Mouse (Mus musculus) liver, postnatal 0 days (tissue): Measurements from ENCODE around the gene Tnfrsf19. TPM values are rescaled to one million over a fixed set of nuclear protein-coding genes. Genes with fewer than 3 reads are reported as not detected.

ENCODE experiments used
- ATAC-seq: fragments of 200-750 bp; cut with Nextera tagmentation; 2 replicates; pipeline ENCODE4 v1.8.0; 2017; ENCODE audit warnings: mild to moderate bottlenecking, moderate library complexity
- DNase-seq: peaks from one replicate; pipeline ENCODE4 v3.0.0-alpha.2; 2016
- H3K27ac ChIP-seq: fragments of 300-500 bp; sonication (generic); 2 replicates; pipeline ENCODE4 v1.5.1; 2014; ENCODE audit warnings: antibody characterized with exemption, moderate library complexity, mild to moderate bottlenecking, low read depth
- H3K27me3 ChIP-seq: fragments of 300-500 bp; sonication (generic); 2 replicates; pipeline ENCODE4 v1.6.1; 2014; ENCODE audit warnings: low read length, control low read depth, mixed read lengths; ENCODE audit not compliant: insufficient read depth
- H3K36me3 ChIP-seq: fragments of 300-500 bp; sonication (generic); replicated peaks from 2 replicates; pipeline ENCODE4 v1.6.1; 2014; ENCODE audit warnings: mild to moderate bottlenecking, control low read depth, low read length, moderate library complexity, mixed read lengths; ENCODE audit not compliant: insufficient read depth
- H3K4me1 ChIP-seq: fragments of 300-500 bp; sonication (generic); 2 replicates; pipeline ENCODE4 v1.6.1; 2014; ENCODE audit warnings: antibody characterized with exemption, mild to moderate bottlenecking, control low read depth; ENCODE audit not compliant: insufficient read depth
- H3K4me2 ChIP-seq: fragments of 300-500 bp; sonication (generic); 2 replicates; pipeline ENCODE4 v1.6.1; 2014; ENCODE audit warnings: low read depth, mild to moderate bottlenecking, low read length, moderate library complexity, mixed read lengths
- H3K4me3 ChIP-seq: fragments of 300-500 bp; sonication (generic); 2 replicates; pipeline ENCODE4 v1.5.1; 2014; ENCODE audit warnings: low read depth, low read length
- H3K9ac ChIP-seq: fragments of 300-500 bp; sonication (generic); replicated peaks from 2 replicates; pipeline ENCODE4 v1.6.1; 2014; ENCODE audit warnings: mild to moderate bottlenecking, moderate library complexity
- H3K9me3 ChIP-seq: fragments of 300-500 bp; sonication (generic); 2 replicates; pipeline ENCODE4 v1.6.1; 2016; ENCODE audit warnings: mild to moderate bottlenecking, control low read depth, low read length, mixed read lengths
- CTCF ChIP-seq: sonication (generic); IDR thresholded peaks from 2 replicates; pipeline ENCODE4 v1.5.1; 2016; ENCODE audit warnings: antibody characterized with exemption, low read depth
- EP300 ChIP-seq: IDR thresholded peaks from 2 replicates; pipeline ENCODE4 v1.6.1; 2016; ENCODE audit warnings: antibody characterized with exemption, low read depth, mild to moderate bottlenecking
- WGBS: fragments of 180-500 bp; shearing (Covaris S2); extraction: QIAGEN DNeasy Blood & Tissue Kit; methylation state at CpG from one replicate; pipeline ENCODE4 v1.1.7; 2014; ENCODE audit not compliant: insufficient replicate concordance; 5-methylcytosine and 5-hydroxymethylcytosine counted together
- polyA plus RNA-seq: library from polyadenylated mRNA; unstranded; fragments of >200 nt; fragmentation: Nextera tagmentation; extraction: Ambion mirVana; gene quantifications from 2 replicates; pipeline ENCODE4 v1.2.1, GENCODE M21; 2015

Tnfrsf19 gene
- polyA plus RNA-seq, 1 experiment from 2014 or later, result 2.4 TPM

DNA sequence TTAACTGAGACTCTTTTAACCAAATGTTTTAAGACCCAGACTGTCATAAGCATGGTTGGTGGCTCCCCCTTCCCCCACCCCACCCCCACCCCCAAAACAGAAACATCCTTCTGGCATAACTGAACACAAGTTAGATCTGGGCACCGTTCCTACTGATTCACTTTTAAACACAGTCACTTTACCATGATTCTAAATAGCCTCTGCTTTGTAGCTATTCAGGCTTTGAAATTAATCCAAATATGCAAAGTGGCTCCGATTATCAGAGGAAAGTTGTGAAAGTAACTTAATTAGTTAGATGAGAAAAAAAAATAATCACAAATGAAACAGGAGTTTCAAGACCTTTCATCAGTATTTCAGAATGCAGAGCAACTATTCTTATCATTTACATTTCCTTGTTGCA, 2.0 kb downstream of the Tnfrsf19 start:
- ATAC-seq, result no peak
- no peak overlapping the region for H3K4me3 ChIP-seq
- WGBS, result 40% methylated on average over 2 of the region's 2 CpGs

DNA sequence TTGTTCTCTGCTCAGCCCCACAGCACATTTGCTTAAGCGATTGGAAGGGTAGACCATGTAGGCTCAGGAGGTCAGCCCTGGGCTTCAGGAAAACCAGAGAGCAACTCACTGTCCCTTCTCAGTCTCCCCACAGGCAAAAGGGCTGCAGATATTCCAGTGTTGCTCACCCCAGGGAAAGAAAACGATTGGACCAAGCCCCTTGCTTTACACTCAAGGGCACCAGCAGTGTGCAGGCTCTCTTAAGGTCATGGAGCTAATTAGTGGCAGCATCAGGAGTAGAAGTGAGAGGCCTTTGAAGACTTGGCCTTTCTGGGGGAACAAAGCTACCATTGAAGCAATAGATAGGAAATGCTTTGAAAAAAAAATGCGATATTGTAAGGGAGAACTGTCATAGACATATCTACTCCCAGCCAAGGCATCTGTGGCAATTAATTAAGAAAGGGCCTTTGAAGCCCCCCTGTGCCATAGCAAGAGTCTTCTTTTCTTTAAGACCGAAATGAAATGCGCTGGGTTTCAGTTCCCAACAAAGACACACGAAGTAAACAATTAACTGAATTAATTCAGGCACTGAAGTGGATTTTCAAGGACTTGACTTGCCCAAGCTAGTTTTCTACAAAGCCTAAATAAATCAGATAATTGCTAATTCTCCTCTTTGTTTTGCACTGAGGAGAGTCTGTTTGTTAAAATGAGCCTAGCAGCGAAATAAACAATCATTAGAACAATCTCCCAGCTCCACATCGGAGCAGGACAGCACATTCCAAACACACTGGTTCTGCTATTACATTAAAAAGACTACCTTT, 2.6 kb downstream of the Tnfrsf19 start:
- Histone ChIP-seq H3K9me3 (no peaks in the 10 kb centered on the region), H3K4me3 (peak overlapping the region; percentile 20; the same call in 1 of the 2 replicates), H3K9ac (peak overlapping the region; percentile 9; the same call in 1 of the 2 replicates), H3K4me2 (peak overlapping the region; percentile 55), H3K27me3 (peaks cover 8% of the 10 kb centered on the region; the same call in 1 of the 2 replicates), H3K36me3 (no peaks in the 10 kb centered on the region), H3K27ac (peak overlapping the region; percentile 45; the same call in 1 of the 2 replicates), H3K4me1 (peaks cover 3% of the 10 kb centered on the region; the same call in 1 of the 2 replicates)
- no peak for DNase-seq
- 33% methylated on average over 8 of the region's 8 CpGs for WGBS
- no peak for ATAC-seq
- TF ChIP-seq CTCF, result no peak
- TF ChIP-seq EP300, result no peak

More for the DNA sequence above, 2.0 kb downstream of the Tnfrsf19 start:
- H3K9ac ChIP-seq, result no peak overlapping the region
- no peak overlapping the region for H3K27ac ChIP-seq
- no peak for TF ChIP-seq CTCF
- peaks cover 3% of the 10 kb centered on the region; the same call in 1 of the 2 replicates for H3K4me1 ChIP-seq
- no peak for DNase-seq
- peaks cover 8% of the 10 kb centered on the region; the same call in 1 of the 2 replicates for H3K27me3 ChIP-seq
- peak overlapping the region; percentile 55 for H3K4me2 ChIP-seq
- H3K9me3 ChIP-seq, result no peaks in the 10 kb centered on the region
- H3K36me3 ChIP-seq, result no peaks in the 10 kb centered on the region

DNA sequence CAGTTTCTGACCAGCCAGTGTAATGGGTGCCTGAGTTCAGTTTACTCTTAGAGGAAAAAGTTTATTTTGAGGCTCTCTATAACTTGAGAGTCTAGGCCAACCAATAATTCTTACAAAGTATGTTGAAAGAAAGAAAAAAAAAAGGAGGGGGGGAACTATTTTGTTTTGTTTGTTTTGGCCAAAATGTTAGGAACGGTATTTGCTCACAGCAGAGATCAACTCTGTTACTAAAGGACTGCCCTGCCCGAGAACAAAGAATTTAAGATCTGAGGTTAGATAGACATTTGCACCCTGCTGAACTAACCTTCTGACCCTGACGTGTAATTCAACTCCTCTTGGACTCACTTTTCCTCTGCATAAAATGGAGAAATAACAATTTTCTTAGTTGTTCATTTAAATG, 4.0 kb downstream of the Tnfrsf19 start:
- 48% methylated on average over 3 of the region's 3 CpGs for WGBS
- Histone ChIP-seq H3K9ac (no peak overlapping the region), H3K4me2 (no peak overlapping the region), H3K9me3 (no peaks in the 10 kb centered on the region), H3K27me3 (peaks cover 8% of the 10 kb centered on the region; the same call in 1 of the 2 replicates), H3K27ac (0 out of 2 replicates have a peak overlapping the region, but pooled peaks have one; percentile 57), H3K4me1 (peaks cover 9% of the 10 kb centered on the region), H3K4me3 (no peak overlapping the region), H3K36me3 (no peaks in the 10 kb centered on the region)
- DNase-seq (no peak), ATAC-seq (peak; percentile 21; the same call in 1 of the 2 replicates)
- TF ChIP-seq CTCF, result no peak
- TF ChIP-seq EP300, result no peak

DNA sequence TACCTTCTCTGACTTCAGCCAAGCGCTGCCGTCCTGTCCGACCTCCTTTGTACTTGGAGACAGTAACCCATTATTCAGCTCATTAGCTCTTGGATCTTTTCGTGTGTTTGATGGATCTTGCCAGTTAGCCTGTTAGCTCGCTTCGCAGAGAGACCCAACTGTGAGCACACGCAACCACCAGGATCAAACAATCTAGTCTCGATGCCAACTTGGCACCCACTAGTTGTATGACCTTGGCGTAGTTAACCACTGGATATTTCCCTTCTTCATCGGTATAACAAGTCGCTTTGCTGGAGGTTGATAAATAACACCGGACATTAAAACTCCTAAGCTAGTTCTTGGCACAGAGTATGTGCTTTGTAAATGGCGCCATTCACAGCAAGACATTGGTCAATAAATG, 6.1 kb downstream of the Tnfrsf19 start:
- H3K4me2 ChIP-seq, result no peak overlapping the region
- H3K9me3 ChIP-seq, result no peaks in the 10 kb centered on the region
- H3K9ac ChIP-seq, result no peak overlapping the region
- ATAC-seq (no peak), DNase-seq (no peak)
- H3K27ac ChIP-seq, result no peak overlapping the region
- TF ChIP-seq CTCF (no peak), EP300 (no peak)
- H3K4me3 ChIP-seq, result no peak overlapping the region
- H3K36me3 ChIP-seq, result no peaks in the 10 kb centered on the region
- WGBS, result 85% methylated on average over 13 of the region's 13 CpGs
- H3K27me3 ChIP-seq, result no peaks in the 10 kb centered on the region; the same call in 1 of the 2 replicates
- peaks cover 12% of the 10 kb centered on the region for H3K4me1 ChIP-seq

DNA sequence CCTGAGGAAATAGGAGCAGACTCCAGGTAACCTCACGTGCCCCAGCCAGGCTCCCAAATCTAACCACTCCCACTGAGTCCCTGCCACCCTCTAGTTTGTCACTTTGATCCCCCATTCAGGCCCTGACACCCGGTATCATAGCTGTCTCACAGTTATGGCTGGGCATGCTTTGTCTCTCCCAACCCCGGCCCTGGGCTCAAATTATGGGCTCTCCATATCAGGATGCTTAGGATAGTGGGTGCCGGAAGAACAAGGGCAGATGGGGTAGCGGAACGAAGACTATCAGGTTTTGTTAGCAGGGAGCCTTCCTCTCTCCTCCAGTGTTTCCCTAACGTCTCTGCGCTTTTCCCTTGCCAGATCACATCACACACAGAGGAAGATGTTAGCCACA, 8.2 kb downstream of the Tnfrsf19 start:
- no peak overlapping the region for H3K9ac ChIP-seq

DNA sequence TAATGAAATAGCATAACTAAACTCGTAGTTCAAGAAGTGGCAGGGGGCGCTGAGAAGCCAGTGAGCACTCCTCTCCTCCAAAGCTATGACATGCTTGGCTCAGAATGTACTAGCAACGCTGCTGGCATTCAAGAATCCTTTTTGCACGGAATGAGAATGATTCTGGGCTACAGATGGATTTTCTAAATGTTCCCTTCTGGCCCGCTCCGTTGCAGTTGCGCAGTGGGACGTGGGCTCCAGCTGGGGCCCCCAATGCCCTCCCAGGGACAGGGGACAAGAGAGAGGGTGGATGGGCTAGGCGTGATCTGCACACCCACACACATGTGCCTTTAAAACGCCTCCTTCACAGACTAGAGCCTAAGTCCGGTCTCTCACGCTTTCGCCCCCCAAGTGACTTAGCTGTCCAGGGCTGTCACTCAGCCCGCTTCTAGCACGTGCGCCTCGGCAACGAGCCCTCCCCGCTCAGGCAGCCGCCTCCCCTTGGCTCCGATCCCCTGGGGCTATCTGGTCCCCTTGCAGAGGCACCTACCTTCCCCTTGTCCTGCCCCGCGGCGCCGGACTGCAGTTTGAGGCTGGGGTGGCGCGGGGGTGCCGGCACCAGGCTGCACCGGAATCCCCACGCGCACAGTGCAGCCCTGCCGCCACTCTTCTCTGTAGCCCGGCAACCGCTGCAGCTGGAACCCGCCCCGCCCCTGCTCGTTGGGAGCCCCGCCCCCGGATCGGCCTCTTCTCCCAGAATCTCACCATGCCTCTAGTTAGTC, 8.8 kb downstream of the Tnfrsf19 start:
- TF ChIP-seq EP300 (no peak), CTCF (peak; percentile 16; the same call in 1 of the 2 replicates)

More for the DNA sequence above, 8.2 kb downstream of the Tnfrsf19 start:
- peaks cover 9% of the 10 kb centered on the region for H3K4me1 ChIP-seq
- H3K4me3 ChIP-seq, result peak overlapping the region; percentile 57
- H3K27me3 ChIP-seq, result no peaks in the 10 kb centered on the region
- no peaks in the 10 kb centered on the region for H3K36me3 ChIP-seq
- DNase-seq (no peak), ATAC-seq (peak; percentile 5; the same call in 1 of the 2 replicates)
- H3K27ac ChIP-seq, result no peak overlapping the region
- TF ChIP-seq CTCF, result no peak
- no peak for TF ChIP-seq EP300
- no peaks in the 10 kb centered on the region for H3K9me3 ChIP-seq
- H3K4me2 ChIP-seq, result peak overlapping the region; percentile 87
- WGBS, result 45% methylated on average over 8 of the region's 8 CpGs

More for the DNA sequence above, 8.8 kb downstream of the Tnfrsf19 start:
- H3K27me3 ChIP-seq, result no peaks in the 10 kb centered on the region
- H3K4me2 ChIP-seq, result peak overlapping the region; percentile 87
- ATAC-seq (peak; percentile 89), DNase-seq (peak; percentile 76)
- peaks cover 9% of the 10 kb centered on the region for H3K4me1 ChIP-seq
- H3K36me3 ChIP-seq, result no peaks in the 10 kb centered on the region
- H3K4me3 ChIP-seq, result peak overlapping the region; percentile 57
- peak overlapping the region; percentile 47; the same call in 1 of the 2 replicates for H3K9ac ChIP-seq
- no peaks in the 10 kb centered on the region for H3K9me3 ChIP-seq
- WGBS, result 1% methylated on average over 40 of the region's 40 CpGs
- H3K27ac ChIP-seq, result no peak overlapping the region
